Mouse (Mus musculus) MEL (cell line): Measurements from ENCODE around the gene Klk14. TPM values are rescaled to one million over a fixed set of nuclear protein-coding genes. Genes with fewer than 3 reads are reported as not detected.
"Not testable (repeated sequence)": the region's sequence is repeated elsewhere in the genome, so short reads cannot be mapped to it uniquely, and the experiment has no call there.

ENCODE experiments used
- DNase-seq: peaks from one replicate; pipeline ENCODE4 v3.0.0; 2011; ENCODE audit warnings: low read depth, low spot score
- H3K27ac ChIP-seq: 2 replicates; pipeline ENCODE4 v1.5.1; 2012; ENCODE audit warnings: low read depth, mild to moderate bottlenecking, control low read depth, low read length, moderate library complexity; ENCODE audit not compliant: control insufficient read depth
- H3K27me3 ChIP-seq, 2 experiments: fragments of 150-350 bp in 1 of 2; sonication (generic) in 1 of 2; 2 replicates each; pipeline ENCODE4 v1.6.1; 2012; ENCODE audit warnings: low read length in 2 of 2, mild to moderate bottlenecking in 2 of 2, improper control_type of control experiment in 1 of 2, moderate library complexity in 1 of 2; ENCODE audit not compliant: insufficient read depth in 2 of 2, control insufficient read depth in 1 of 2
- H3K36me3 ChIP-seq, 2 experiments: 2 replicates each; pipeline ENCODE4 v1.6.1; 2012 to 2014; ENCODE audit warnings: low read length in 2 of 2, improper control_type of control experiment in 1 of 2, inconsistent platforms in 1 of 2, mild to moderate bottlenecking in 1 of 2; ENCODE audit not compliant: insufficient read depth in 2 of 2, control insufficient read depth in 1 of 2
- H3K4me1 ChIP-seq, 2 experiments: fragments of 150-350 bp in 1 of 2; sonication (generic) in 1 of 2; 2 replicates each; pipeline ENCODE4 v1.6.1; 2012; ENCODE audit warnings: low read length in 2 of 2, improper control_type of control experiment in 1 of 2, mild to moderate bottlenecking in 1 of 2; ENCODE audit not compliant: insufficient read depth in 2 of 2, control insufficient read depth in 1 of 2
- H3K4me3 ChIP-seq, 2 experiments: fragments of 150-350 bp in 1 of 2; sonication (generic) in 1 of 2; 2 replicates each; pipeline ENCODE4 v1.5.1; 2012; ENCODE audit warnings: low read depth in 2 of 2, low read length in 2 of 2, mild to moderate bottlenecking in 2 of 2, moderate library complexity in 2 of 2, control low read depth in 1 of 2, improper control_type of control experiment in 1 of 2; ENCODE audit not compliant: control insufficient read depth in 1 of 2, insufficient read depth in 1 of 2
- H3K79me2 ChIP-seq: 2 replicates; pipeline ENCODE4 v1.6.1; 2012; ENCODE audit warnings: mild to moderate bottlenecking, low read length, moderate library complexity; ENCODE audit not compliant: control insufficient read depth, poor library complexity, insufficient read depth
- H3K9ac ChIP-seq: 2 replicates; pipeline ENCODE4 v1.6.1; 2012; ENCODE audit warnings: low read depth, mild to moderate bottlenecking, control low read depth, low read length, moderate library complexity; ENCODE audit not compliant: control insufficient read depth, poor library complexity, severe bottlenecking
- H3K9me3 ChIP-seq: fragments of 150-350 bp; sonication (generic); replicated peaks from 2 replicates; pipeline ENCODE4 v1.6.1; 2012; ENCODE audit warnings: mild to moderate bottlenecking, low read length, improper control_type of control experiment, moderate library complexity; ENCODE audit not compliant: insufficient read depth
- BHLHE40 ChIP-seq: IDR thresholded peaks from 2 replicates; pipeline ENCODE4 v1.6.1; 2012; ENCODE audit warnings: low read depth, mild to moderate bottlenecking, inconsistent platforms, low read length, improper control_type of control experiment, borderline replicate concordance
- CHD1 ChIP-seq: IDR thresholded peaks from 2 replicates; pipeline ENCODE4 v1.6.1; 2012; ENCODE audit warnings: low read depth, mild to moderate bottlenecking, inconsistent platforms, low read length, improper control_type of control experiment
- CHD2 ChIP-seq: IDR thresholded peaks from 2 replicates; pipeline ENCODE4 v1.6.1; 2011; ENCODE audit warnings: low read length, improper control_type of control experiment
- CTCF ChIP-seq, 3 experiments: IDR thresholded peaks in 2 of 3; conservative IDR thresholded peaks in 1 of 3; 2 replicates each; pipeline ENCODE4 v1.5.1; 2011 to 2012; ENCODE audit warnings: low read length in 3 of 3, low read depth in 2 of 3, mild to moderate bottlenecking in 2 of 3, improper control_type of control experiment in 1 of 3, inconsistent platforms in 1 of 3, mixed read lengths in 1 of 3, moderate library complexity in 1 of 3; ENCODE audit not compliant: control insufficient read depth in 1 of 3, insufficient read depth in 1 of 3, poor library complexity in 1 of 3, severe bottlenecking in 1 of 3
- EP300 ChIP-seq, 2 experiments: IDR thresholded peaks; 2 replicates each; pipeline ENCODE4 v1.6.1; 2011; ENCODE audit warnings: improper control_type of control experiment in 2 of 2, low read length in 2 of 2, low read depth in 1 of 2, mild to moderate bottlenecking in 1 of 2
- ETS1 ChIP-seq: IDR thresholded peaks from 2 replicates; pipeline ENCODE4 v1.6.1; 2012; ENCODE audit warnings: low read depth, mild to moderate bottlenecking, inconsistent platforms, low read length, improper control_type of control experiment, moderate library complexity
- GABPA ChIP-seq: IDR thresholded peaks from 2 replicates; pipeline ENCODE4 v1.6.1; 2012; ENCODE audit warnings: low read depth, mild to moderate bottlenecking, inconsistent platforms, low read length, improper control_type of control experiment, moderate library complexity
- JUND ChIP-seq: IDR thresholded peaks from 2 replicates; pipeline ENCODE4 v1.6.1; 2011; ENCODE audit warnings: low read depth, mild to moderate bottlenecking, improper control_type of control experiment, low read length
- KAT2A ChIP-seq: conservative IDR thresholded peaks from 2 replicates; pipeline ENCODE4 v1.6.1; 2012; ENCODE audit warnings: low read depth, low read length, improper control_type of control experiment, inconsistent platforms
- MAFK ChIP-seq: IDR thresholded peaks from 2 replicates; pipeline ENCODE4 v1.6.1; 2011; ENCODE audit warnings: low read depth, mild to moderate bottlenecking, low read length, improper control_type of control experiment, borderline replicate concordance
- MEF2A ChIP-seq: IDR thresholded peaks from 2 replicates; pipeline ENCODE4 v1.6.1; 2014; ENCODE audit warnings: low read depth, mild to moderate bottlenecking, inconsistent platforms, low read length, improper control_type of control experiment; ENCODE audit not compliant: poor library complexity, insufficient replicate concordance, severe bottlenecking; ENCODE audit errors: extremely low read depth
- MYC ChIP-seq: IDR thresholded peaks from 2 replicates; pipeline ENCODE4 v1.6.1; 2011; ENCODE audit warnings: low read depth, mild to moderate bottlenecking, low read length, improper control_type of control experiment, moderate library complexity
- NELFE ChIP-seq: IDR thresholded peaks from 2 replicates; pipeline ENCODE4 v1.6.1; 2011; ENCODE audit warnings: low read depth, low read length, improper control_type of control experiment
- POLR2A ChIP-seq, 2 experiments: IDR thresholded peaks; 2 replicates each; pipeline ENCODE4 v1.6.1; 2011 to 2012; ENCODE audit warnings: low read length in 2 of 2, mild to moderate bottlenecking in 2 of 2, control low read depth in 1 of 2, improper control_type of control experiment in 1 of 2, low read depth in 1 of 2, moderate library complexity in 1 of 2; ENCODE audit not compliant: control insufficient read depth in 1 of 2, insufficient read depth in 1 of 2, poor library complexity in 1 of 2
- POLR2AphosphoS2 ChIP-seq: IDR thresholded peaks from 2 replicates; pipeline ENCODE4 v1.6.1; 2011; ENCODE audit warnings: low read length, improper control_type of control experiment
- POLR2AphosphoS5 ChIP-seq: IDR thresholded peaks from 2 replicates; pipeline ENCODE4 v1.6.1; 2012; ENCODE audit warnings: low read depth, borderline replicate concordance, mild to moderate bottlenecking, inconsistent platforms, low read length, moderate library complexity, mixed read lengths
- RAD21 ChIP-seq: IDR thresholded peaks from 2 replicates; pipeline ENCODE4 v1.6.1; 2011; ENCODE audit warnings: mild to moderate bottlenecking, low read depth, low read length, improper control_type of control experiment
- RCOR1 ChIP-seq: IDR thresholded peaks from 2 replicates; pipeline ENCODE4 v1.6.1; 2012; ENCODE audit warnings: low read depth, mild to moderate bottlenecking, inconsistent platforms, low read length, improper control_type of control experiment
- SIN3A ChIP-seq: IDR thresholded peaks from 2 replicates; pipeline ENCODE4 v1.6.1; 2012; ENCODE audit warnings: low read length, improper control_type of control experiment, inconsistent platforms
- UBTF ChIP-seq: IDR thresholded peaks from 2 replicates; pipeline ENCODE4 v1.6.1; 2012; ENCODE audit warnings: low read depth, mild to moderate bottlenecking, inconsistent platforms, low read length, improper control_type of control experiment, moderate library complexity, borderline replicate concordance; ENCODE audit not compliant: insufficient read depth
- USF2 ChIP-seq, 2 experiments: IDR thresholded peaks; 2 replicates each; pipeline ENCODE4 v1.6.1; 2011 to 2012; ENCODE audit warnings: improper control_type of control experiment in 2 of 2, low read length in 2 of 2, borderline replicate concordance in 1 of 2, inconsistent platforms in 1 of 2, low read depth in 1 of 2, mild to moderate bottlenecking in 1 of 2; ENCODE audit not compliant: insufficient read depth in 1 of 2
- ZKSCAN1 ChIP-seq: IDR thresholded peaks from 2 replicates; pipeline ENCODE4 v1.6.1; 2012; ENCODE audit warnings: low read depth, mild to moderate bottlenecking, inconsistent platforms, low read length, improper control_type of control experiment, moderate library complexity
- ZMIZ1 ChIP-seq: IDR thresholded peaks from 2 replicates; pipeline ENCODE4 v1.6.1; 2012; ENCODE audit warnings: low read depth, mild to moderate bottlenecking, inconsistent platforms, low read length, improper control_type of control experiment, moderate library complexity
- polyA plus RNA-seq, 2 experiments: library from polyadenylated mRNA; stranded (reverse) in 1 of 2; unstranded in 1 of 2; fragments of >175 nt in 1 of 2; fragments of >200 nt in 1 of 2; gene quantifications; 2 replicates each; pipeline versions ENCODE4 v1.2.1 to v1.2.4; 2012; ENCODE audit warnings: low replicate concordance in 2 of 2, low read depth in 1 of 2; ENCODE audit not compliant: insufficient read length in 2 of 2, insufficient read depth in 1 of 2, missing spikeins in 1 of 2
- total RNA-seq: library from RNA; depleted of rRNA; stranded (reverse); fragments of 300-350 nt; gene quantifications from 2 replicates; pipeline ENCODE4 v1.2.3, GENCODE M21; 2012

Klk14 gene
- total and polyA plus RNA-seq, 3 experiments, result 0.13 TPM; not detected in 2

GRCm38 (mm10) chr7:43662804-43663203, 27.4 kb upstream of the Klk14 start:
- TF ChIP-seq CHD2 (no peak), ETS1 (no peak), EP300 (IDR thresholded peaks at IDR 0.05; ENCODE audit: low read depth in 1 of 2, low read length in 2 of 2) (no peak), POLR2A (IDR thresholded peaks at IDR 0.05; ENCODE audit: control insufficient read depth in 1 of 2, insufficient read depth in 1 of 2, low read depth in 1 of 2, low read length in 2 of 2, poor library complexity in 1 of 2) (no peak), RAD21 (no peak), JUND (no peak), CTCF (IDR thresholded peaks at IDR 0.05 in 2 of 3, conservative IDR thresholded peaks at IDR 0.05 in 1 of 3; ENCODE audit: control insufficient read depth in 1 of 3, insufficient read depth in 1 of 3, low read depth in 2 of 3, low read length in 3 of 3, poor library complexity in 1 of 3, severe bottlenecking in 1 of 3) (no peak), POLR2AphosphoS5 (no peak), BHLHE40 (no peak), ZMIZ1 (no peak), MYC (no peak), CHD1 (no peak), NELFE (no peak), KAT2A (no peak)
- Histone ChIP-seq H3K9me3 (no peaks in the 10 kb centered on the region), H3K36me3 (no peaks in the 10 kb centered on the region), H3K4me3 (no peak overlapping the region), H3K79me2 (no peaks in the 10 kb centered on the region), H3K9ac (no peak overlapping the region), H3K27ac (no peak overlapping the region), H3K4me1 (no peaks in the 10 kb centered on the region), H3K27me3 (no peaks in the 10 kb centered on the region)
- no peak for DNase-seq

- H3K9ac ChIP-seq, H3K9me3 ChIP-seq, H3K4me1 ChIP-seq: not testable (repeated sequence)
These were observed 23.0 kb upstream of the Klk14 start for GRCm38 (mm10) chr7:43667221-43667620.

GRCm38 (mm10) chr7:43668582-43668981, 21.6 kb upstream of the Klk14 start:
- Histone ChIP-seq H3K27me3 (no peaks in the 10 kb centered on the region), H3K4me3 (no peak overlapping the region), H3K79me2 (peaks cover 13% of the 10 kb centered on the region), H3K9me3 (no peaks in the 10 kb centered on the region), H3K36me3 (0 out of 4 replicates have a peak, but pooled peaks cover 0 to 2% of the 10 kb centered on the region in 2 experiments), H3K9ac (no peak overlapping the region), H3K27ac (no peak overlapping the region), H3K4me1 (peaks cover 0 to 5% of the 10 kb centered on the region in 2 experiments; a peak in 1 of 4 replicates)
- DNase-seq, result peak; percentile 8
- TF ChIP-seq SIN3A (no peak), NELFE (no peak), MAFK (no peak), ZMIZ1 (no peak), GABPA (no peak), POLR2AphosphoS2 (no peak), ZKSCAN1 (no peak), POLR2A (IDR thresholded peaks at IDR 0.05; ENCODE audit: control insufficient read depth in 1 of 2, insufficient read depth in 1 of 2, low read depth in 1 of 2, low read length in 2 of 2, poor library complexity in 1 of 2) (no peak), JUND (no peak), MEF2A (no peak), RCOR1 (no peak), CHD2 (no peak), USF2 (IDR thresholded peaks at IDR 0.05; ENCODE audit: borderline replicate concordance in 1 of 2, insufficient read depth in 1 of 2, low read depth in 1 of 2, low read length in 2 of 2) (no peak), UBTF (no peak)

More at GRCm38 (mm10) chr7:43667221-43667620, 23.0 kb upstream of the Klk14 start:
- H3K4me3 ChIP-seq, DNase-seq, H3K79me2 ChIP-seq, H3K36me3 ChIP-seq, H3K27ac ChIP-seq, H3K27me3 ChIP-seq: not testable (repeated sequence)
